Comparison of ENCODE assay signal across 10 mouse cellular contexts in genomic region chr16:88290132-88290772, GRCm38 (mm10). TPM values are rescaled to one million over a fixed set of nuclear protein-coding genes. Genes with fewer than 3 reads are reported as not detected.
DNase-seq lines count a peak whose midpoint lies in the region; ATAC-seq and TF ChIP-seq lines count a peak whose summit lies in the region.
"Had no signal": no experiment of that assay in that cellular context is flagged by ENCODE, and none has a peak within 500 bp of the region (broad histone marks: within the 10 kb centered on the region; RNA-seq: fewer than 3 reads in every experiment).

TSS of gene Grik1 (minus strand) at chr16:88290265.

- H3K27me3 ChIP-seq in hindbrain, postnatal 0 days (ENCODE audit: insufficient read depth, low read length): no peaks in the 10 kb centered on the region
- H3K27me3 ChIP-seq in liver, embryonic 12.5 days (replicated peaks): peaks cover 26% of the 10 kb centered on the region
- H3K27me3 ChIP-seq: CH12.LX had no signal

- WGBS in hindbrain, postnatal 0 days: under 1% methylated on average over 25 of the region's 27 CpGs
- 2% methylated on average over 25 of the region's 27 CpGs for WGBS in liver, embryonic 12.5 days (ENCODE audit: insufficient replicate concordance)

- H3K36me3 ChIP-seq in hindbrain, postnatal 0 days (ENCODE audit: insufficient read depth, low read length): no peaks in the 10 kb centered on the region
- no peaks in the 10 kb centered on the region for H3K36me3 ChIP-seq in liver, embryonic 12.5 days

- no peaks in the 10 kb centered on the region for H3K9me3 ChIP-seq in hindbrain, postnatal 0 days (ENCODE audit: low read length)
- H3K9me3 ChIP-seq in liver, embryonic 12.5 days (replicated peaks): no peaks in the 10 kb centered on the region

- peak; percentile 93 for ATAC-seq in hindbrain, postnatal 0 days
- peak; percentile 37; the same call in 1 of the 2 replicates for ATAC-seq in liver, embryonic 12.5 days
- no peak for ATAC-seq in erythroid progenitor cell, adult 5-6 weeks (replicated peaks; ENCODE audit: low FRiP score, poor library complexity, severe bottlenecking)

- no peak for TF ChIP-seq CTCF in hindbrain, postnatal 0 days (IDR thresholded peaks at IDR 0.05; ENCODE audit: low read depth)

- H3K4me1 ChIP-seq in hindbrain, postnatal 0 days (ENCODE audit: insufficient read depth, low read length): no peaks in the 10 kb centered on the region
- no peaks in the 10 kb centered on the region for H3K4me1 ChIP-seq in liver, embryonic 12.5 days

- H3K27ac ChIP-seq in hindbrain, postnatal 0 days: peak within 1 kb of the TSS; percentile 45
- H3K27ac ChIP-seq in liver, embryonic 12.5 days: no peak within 1 kb of the TSS

- peak within 1 kb of the TSS; percentile 53 for H3K4me3 ChIP-seq in hindbrain, postnatal 0 days (ENCODE audit: low read length)
- H3K4me3 ChIP-seq in liver, embryonic 12.5 days: peak within 1 kb of the TSS; percentile 27

- peak; percentile 22 to 58 for DNase-seq in cerebellum, postnatal 4 days (ENCODE audit: low spot score in 2 of 2)
- no peak for DNase-seq in cerebellum, adult 11 months
- DNase-seq in thymus, postnatal 14 days: peak; percentile 19
- no peak for DNase-seq in thymus, adult 18-20 months
- peak; percentile 87 for DNase-seq in hindbrain, postnatal 0 days (ENCODE audit: low spot score)
- DNase-seq in right cerebral cortex, postnatal 4 days: peak; percentile 65

- H3K9ac ChIP-seq in hindbrain, postnatal 0 days (replicated peaks; ENCODE audit: low read length): peak within 1 kb of the TSS; percentile 48
- H3K9ac ChIP-seq in liver, embryonic 12.5 days: no peak within 1 kb of the TSS

- peak within 1 kb of the TSS; percentile 85 for H3K4me2 ChIP-seq in hindbrain, postnatal 0 days (ENCODE audit: low read depth, low read length)
- peak within 1 kb of the TSS; percentile 59 for H3K4me2 ChIP-seq in liver, embryonic 12.5 days

RNA-seq across cellular contexts. Expression of gene Grik1, which starts in this region (rescaled TPM):
- 30.4 and 34.6 TPM in 2 replicates for total RNA-seq in hindbrain, postnatal 0 days (2014; rRNA removed)
- polyA plus RNA-seq in hindbrain, postnatal 0 days (2015; fragmentation: Nextera tagmentation; extraction: Ambion mirVana): 34.3 and 34.5 TPM in 2 replicates
- 0.10 and 0.11 TPM in 2 replicates for polyA plus RNA-seq in liver, embryonic 12.5 days (2016; fragmentation: Nextera tagmentation; extraction: Ambion mirVana)
- total RNA-seq in erythroid progenitor cell, adult 5-6 weeks (2015; ENCODE audit: low replicate concordance): not detected in 2 replicates
- not detected in 2 replicates for total RNA-seq in erythroid progenitor cell, adult 5-6 weeks (2017; ENCODE audit: low replicate concordance)
- polyA plus RNA-seq: gonadal fat pad, adult 2 months had no signal

Comparison
In these comparisons a context has a peak if more than half of its experiments do, and no peak if none do; other contexts are left out.
1. RNA of gene Grik1 (total RNA-seq): 30.4 to 34.6 TPM in hindbrain, postnatal 0 days; not detected in erythroid progenitor cell, adult 5-6 weeks; every median in the first group is over 10 times any median in the second.
2. RNA of gene Grik1 (polyA plus RNA-seq): 34.3 to 34.5 TPM in hindbrain, postnatal 0 days; 0.10 to 0.11 TPM in liver, embryonic 12.5 days; every median in the first group is over 10 times any median in the second.
3. DNase-seq: peak in cerebellum, postnatal 4 days (2 of 2), thymus, postnatal 14 days (single experiment), hindbrain, postnatal 0 days (single experiment) and right cerebral cortex, postnatal 4 days (single experiment); none in cerebellum, adult 11 months (single experiment) and thymus, adult 18-20 months (0 of 2).
4. Peak in ATAC-seq, H3K4me3 ChIP-seq and H3K4me2 ChIP-seq in liver, embryonic 12.5 days; RNA of the gene not detected or under 1 TPM.